Mouse (Mus musculus): ENCODE results near the gene Cdc25a. TPM values are rescaled to one million over a fixed set of nuclear protein-coding genes. Genes with fewer than 3 reads are reported as not detected.

Gene Cdc25a
- polyA plus RNA-seq, 1 experiment from 2014 or later = 12.4 TPM

Small RNA genes lying within 50 kb of the gene (microRNA-seq; reads per million reads assigned to microRNA genes)
- gene Mir7089 = 0.92 reads per million

Other genes with a start within 250 kb of the Cdc25a start
- gene Fbxw24, start 249.5 kb upstream of the Cdc25a start, polyA plus RNA-seq (2015; fragmentation: Nextera tagmentation; extraction: Ambion mirVana) = 0.23 TPM in 1 of 2 replicates, not detected in the other
- gene Fbxw25, start 210.9 kb upstream of the Cdc25a start, polyA plus RNA-seq (2015; fragmentation: Nextera tagmentation; extraction: Ambion mirVana) = not detected in 2 replicates
- gene Fbxw18, start 172.9 kb upstream of the Cdc25a start, polyA plus RNA-seq (2015; fragmentation: Nextera tagmentation; extraction: Ambion mirVana) = 0.11 and 0.18 TPM in 2 replicates
- not detected in 2 replicates for gene Fbxw26, start 129.5 kb upstream of the Cdc25a start, polyA plus RNA-seq (2015; fragmentation: Nextera tagmentation; extraction: Ambion mirVana)
- gene Fbxw27, start 84.9 kb upstream of the Cdc25a start, polyA plus RNA-seq (2015; fragmentation: Nextera tagmentation; extraction: Ambion mirVana) = 0.44 TPM in 1 of 2 replicates, not detected in the other
- gene Spink8, start 63.3 kb upstream of the Cdc25a start, polyA plus RNA-seq (2015; fragmentation: Nextera tagmentation; extraction: Ambion mirVana) = 0.29 TPM in 1 of 2 replicates, not detected in the other
- gene Nme6, start 42.8 kb upstream of the Cdc25a start, polyA plus RNA-seq (2015; fragmentation: Nextera tagmentation; extraction: Ambion mirVana) = 59.4 and 68.3 TPM in 2 replicates
- gene Camp, start 26.0 kb upstream of the Cdc25a start, polyA plus RNA-seq (2015; fragmentation: Nextera tagmentation; extraction: Ambion mirVana) = 2.6 TPM in 1 of 2 replicates, not detected in the other
- gene Map4, start 55.9 kb downstream of the Cdc25a start, polyA plus RNA-seq (2015; fragmentation: Nextera tagmentation; extraction: Ambion mirVana) = 167 and 181 TPM in 2 replicates
- gene Smarcc1, start 242.1 kb downstream of the Cdc25a start, polyA plus RNA-seq (2015; fragmentation: Nextera tagmentation; extraction: Ambion mirVana) = 110 and 112 TPM in 2 replicates
- 182 and 199 TPM in 2 replicates for gene Dhx30, start 242.3 kb downstream of the Cdc25a start, polyA plus RNA-seq (2015; fragmentation: Nextera tagmentation; extraction: Ambion mirVana)